Mouse (Mus musculus): Measurements from ENCODE around the gene Herc1. TPM values are rescaled to one million over a fixed set of nuclear protein-coding genes. Genes with fewer than 3 reads are reported as not detected.

Herc1 gene
- total RNA-seq, 2 experiments from 2014 or later = 100 to 109 TPM

DNA sequence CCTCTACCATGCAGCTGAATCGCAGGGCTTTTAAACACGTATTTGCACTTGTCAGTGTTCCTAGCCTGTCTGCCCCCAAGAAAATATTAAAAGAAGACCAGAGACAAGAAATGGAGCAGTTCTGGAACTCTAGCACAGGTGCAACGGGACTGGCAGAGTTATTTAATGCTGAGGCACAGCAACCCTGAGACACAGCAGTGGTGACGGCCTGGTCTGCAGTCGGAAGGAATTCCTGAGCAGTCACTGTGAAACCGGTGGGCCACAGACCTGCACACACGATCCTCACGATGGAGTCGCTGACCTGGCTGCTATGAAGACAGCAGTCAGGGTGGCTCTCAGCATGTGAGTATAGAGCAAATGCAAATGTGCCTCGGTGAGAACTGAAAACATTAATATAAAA lies 167.5 kb downstream of the Herc1 start:
- no peak for DNase-seq (ENCODE audit: low spot score in 2 of 2)

DNA sequence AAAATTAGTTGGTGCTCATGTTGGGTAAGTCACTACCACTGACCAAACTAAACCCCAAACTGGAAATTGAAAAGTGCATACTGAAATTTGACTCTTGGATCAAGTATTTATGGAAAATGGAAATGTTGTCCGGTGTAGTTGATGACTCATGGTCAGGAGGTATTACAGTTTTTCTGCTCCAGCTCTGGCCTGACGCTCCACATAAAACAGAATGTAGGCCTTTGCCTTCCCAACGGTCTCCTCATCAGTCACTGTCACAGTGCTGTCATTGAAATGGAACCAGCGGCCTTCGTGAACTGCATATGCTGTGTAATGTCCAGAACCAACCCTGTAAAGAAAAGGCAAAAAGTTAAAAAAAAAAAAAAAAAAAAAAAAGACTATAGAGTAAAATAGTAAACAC lies 168.0 kb downstream of the Herc1 start:
- DNase-seq (ENCODE audit: low spot score in 2 of 2) = no peak

DNA sequence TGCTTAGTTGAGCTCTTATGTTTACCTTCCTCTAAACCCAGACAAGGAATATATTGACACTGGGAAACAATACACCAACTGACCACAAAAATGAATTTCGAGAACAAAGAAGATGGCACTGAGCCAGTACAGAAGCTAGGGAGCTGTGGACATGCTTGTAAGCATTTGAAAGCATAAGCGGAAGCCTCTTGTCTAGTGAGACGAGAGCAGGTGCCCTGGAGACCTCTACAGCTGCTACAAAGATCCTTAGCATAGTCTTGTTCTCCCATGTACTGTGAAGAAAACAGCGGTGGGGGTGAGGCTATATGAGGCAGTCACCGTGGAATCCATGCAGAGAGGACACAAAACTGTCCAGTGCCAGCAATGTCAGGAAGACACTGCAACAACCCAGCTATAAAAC lies 168.7 kb downstream of the Herc1 start:
- no peak for DNase-seq (ENCODE audit: low spot score in 2 of 2)

DNA sequence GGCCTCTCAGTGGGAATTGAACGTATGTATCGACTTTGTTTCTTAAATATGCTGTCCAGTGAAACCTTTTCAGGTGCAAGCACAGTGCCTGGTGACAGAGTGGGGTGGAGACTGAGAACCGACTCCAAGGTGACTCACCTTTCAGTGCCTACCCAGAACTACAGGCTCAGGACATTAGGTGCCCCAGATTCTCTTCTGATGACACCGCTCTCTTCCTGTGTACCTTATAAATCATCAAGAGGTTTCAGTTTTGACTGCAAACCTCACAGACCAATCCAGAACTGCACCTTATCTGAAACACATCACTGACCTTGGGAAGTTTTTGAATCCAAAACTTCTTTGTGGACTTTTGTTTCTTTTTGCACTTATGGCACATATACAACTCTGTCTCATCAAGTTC lies 170.0 kb downstream of the Herc1 start:
- DNase-seq (ENCODE audit: low spot score in 2 of 2) = no peak

DNA sequence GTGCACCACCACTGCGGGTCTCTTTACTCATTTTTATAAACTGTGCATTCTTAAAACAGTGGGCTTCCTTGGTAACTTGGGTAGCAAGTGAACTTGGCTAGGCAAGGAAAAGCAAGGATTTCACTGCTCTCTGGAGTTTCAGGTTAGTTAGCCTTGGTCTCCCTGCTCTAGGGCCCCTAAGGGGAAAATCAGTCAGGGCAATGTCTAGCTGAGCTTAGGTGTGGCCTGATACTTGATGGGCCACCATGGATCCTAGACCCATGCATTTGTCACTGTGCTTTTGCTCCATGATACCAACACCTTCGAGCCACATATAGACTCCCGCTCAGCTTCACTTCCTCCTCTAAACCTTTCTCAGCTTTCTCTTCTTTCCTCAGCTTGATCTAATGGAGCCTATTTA lies 171.3 kb downstream of the Herc1 start:
- no peak for DNase-seq (ENCODE audit: low spot score in 2 of 2)

DNA sequence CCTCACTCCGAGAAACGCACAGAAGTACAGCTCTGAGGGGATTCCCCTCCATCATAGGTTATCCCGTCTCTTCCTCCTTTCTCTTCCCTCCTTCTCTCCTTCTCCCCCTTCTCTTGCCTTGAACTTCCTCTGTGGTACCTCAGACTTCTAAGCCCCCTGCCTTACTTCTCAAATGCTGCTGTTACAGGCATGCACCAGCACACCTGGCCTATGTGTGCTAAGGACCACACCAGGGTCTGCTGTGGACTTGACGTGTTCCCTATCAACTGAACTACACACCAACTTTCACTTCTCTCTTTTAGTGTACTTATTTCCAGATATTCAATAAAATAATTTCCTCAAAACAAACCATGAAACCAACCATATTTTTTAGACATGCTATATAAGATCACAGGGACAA lies 192.5 kb downstream of the Herc1 start:
- no peak for DNase-seq (ENCODE audit: low spot score in 2 of 2)

Other genes with a start within 250 kb of the Herc1 start
- gene Snx1, start 223.9 kb upstream of the Herc1 start, total RNA-seq (2021) = 10 to 100 TPM; 91.8 to 94.8 TPM
- gene Ciao2a, start 223.8 kb upstream of the Herc1 start, total RNA-seq (2021) = 10 to 100 TPM; 29.4 to 30.5 TPM
- gene Dapk2, start 192.2 kb upstream of the Herc1 start, total RNA-seq (2021) = under 1 TPM; 0.76 to 0.92 TPM
- gene Fbxl22, start 164.1 kb downstream of the Herc1 start, total RNA-seq (2021) = under 1 TPM; 0.20 to 0.30 TPM
- gene Usp3, start 242.7 kb downstream of the Herc1 start, total RNA-seq (2021) = 10 to 100 TPM; 38.7 to 42.0 TPM